Mouse (Mus musculus) brain, embryonic 14.5 days (tissue): Measurements from ENCODE around the gene Tepp.

Experiments used
- CTCF ChIP-seq: fragments of 200-500 bp; IDR thresholded peaks from 2 replicates; pipeline ENCODE4 v1.5.1; 2012; ENCODE audit warnings: inconsistent platforms, mild to moderate bottlenecking, moderate library complexity, borderline replicate concordance; ENCODE audit not compliant: insufficient read depth, insufficient read length; ENCODE audit errors: extremely low read depth
- POLR2A ChIP-seq: fragments of 200-500 bp; IDR thresholded peaks from 2 replicates; pipeline ENCODE4 v1.6.1; 2012; ENCODE audit warnings: mild to moderate bottlenecking, inconsistent platforms, borderline replicate concordance; ENCODE audit not compliant: poor library complexity, insufficient read depth, insufficient read length, severe bottlenecking; ENCODE audit errors: extremely low read depth

DNA sequence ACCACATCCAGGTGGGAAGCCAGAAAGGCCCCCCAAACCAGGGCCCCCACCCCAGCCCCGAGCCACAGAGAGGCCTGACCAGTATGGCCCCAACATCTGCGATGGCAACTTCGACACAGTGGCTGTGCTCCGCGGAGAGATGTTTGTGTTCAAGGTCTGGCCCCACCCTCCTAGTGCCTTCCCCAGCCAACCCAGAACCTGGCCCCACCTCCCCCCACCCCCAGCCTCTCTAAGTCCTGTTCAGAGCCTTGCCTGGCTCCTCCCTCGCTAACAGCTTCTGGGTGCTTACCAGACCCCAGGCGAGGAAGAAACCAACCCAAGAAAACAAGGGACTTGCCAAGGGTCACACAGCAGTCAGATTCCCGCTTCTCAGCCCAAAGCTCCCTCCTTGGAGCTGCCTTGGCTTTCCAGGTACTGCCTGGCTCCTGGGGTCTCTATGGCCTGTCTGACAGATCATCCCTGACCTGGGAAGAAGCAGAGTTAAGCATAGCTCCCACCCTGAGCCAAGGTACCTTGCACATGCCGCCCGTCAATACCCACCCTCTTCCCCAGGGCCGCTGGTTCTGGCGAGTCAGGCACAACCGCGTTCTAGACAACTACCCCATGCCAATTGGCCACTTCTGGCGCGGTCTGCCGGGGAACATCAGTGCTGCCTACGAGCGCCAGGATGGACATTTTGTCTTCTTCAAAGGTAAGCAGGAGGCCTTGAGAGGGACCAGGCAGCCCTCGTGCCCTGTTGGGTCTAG is 59.4 kb downstream of the Tepp start:
- TF ChIP-seq CTCF (no peak), POLR2A (no peak)
